Mouse (Mus musculus) liver, postnatal 0 days (tissue): ENCODE results near the gene Edc3. TPM values are rescaled to one million over a fixed set of nuclear protein-coding genes. Genes with fewer than 3 reads are reported as not detected.
A peak's percentile ranks its signal among the peaks of the same experiment; 100 is the strongest.

Experiments
- ATAC-seq: fragments of 200-750 bp; cut with Nextera tagmentation; 2 replicates; pipeline ENCODE4 v1.8.0; 2017; ENCODE audit warnings: mild to moderate bottlenecking, moderate library complexity
- DNase-seq: peaks from one replicate; pipeline ENCODE4 v3.0.0-alpha.2; 2016
- H3K27ac ChIP-seq: fragments of 300-500 bp; sonication (generic); 2 replicates; pipeline ENCODE4 v1.5.1; 2014; ENCODE audit warnings: antibody characterized with exemption, moderate library complexity, mild to moderate bottlenecking, low read depth
- H3K27me3 ChIP-seq: fragments of 300-500 bp; sonication (generic); 2 replicates; pipeline ENCODE4 v1.6.1; 2014; ENCODE audit warnings: low read length, control low read depth, mixed read lengths; ENCODE audit not compliant: insufficient read depth
- H3K36me3 ChIP-seq: fragments of 300-500 bp; sonication (generic); replicated peaks from 2 replicates; pipeline ENCODE4 v1.6.1; 2014; ENCODE audit warnings: mild to moderate bottlenecking, control low read depth, low read length, moderate library complexity, mixed read lengths; ENCODE audit not compliant: insufficient read depth
- H3K4me1 ChIP-seq: fragments of 300-500 bp; sonication (generic); 2 replicates; pipeline ENCODE4 v1.6.1; 2014; ENCODE audit warnings: antibody characterized with exemption, mild to moderate bottlenecking, control low read depth; ENCODE audit not compliant: insufficient read depth
- H3K4me2 ChIP-seq: fragments of 300-500 bp; sonication (generic); 2 replicates; pipeline ENCODE4 v1.6.1; 2014; ENCODE audit warnings: low read depth, mild to moderate bottlenecking, low read length, moderate library complexity, mixed read lengths
- H3K4me3 ChIP-seq: fragments of 300-500 bp; sonication (generic); 2 replicates; pipeline ENCODE4 v1.5.1; 2014; ENCODE audit warnings: low read depth, low read length
- H3K9ac ChIP-seq: fragments of 300-500 bp; sonication (generic); replicated peaks from 2 replicates; pipeline ENCODE4 v1.6.1; 2014; ENCODE audit warnings: mild to moderate bottlenecking, moderate library complexity
- H3K9me3 ChIP-seq: fragments of 300-500 bp; sonication (generic); 2 replicates; pipeline ENCODE4 v1.6.1; 2016; ENCODE audit warnings: mild to moderate bottlenecking, control low read depth, low read length, mixed read lengths
- CTCF ChIP-seq: sonication (generic); IDR thresholded peaks from 2 replicates; pipeline ENCODE4 v1.5.1; 2016; ENCODE audit warnings: antibody characterized with exemption, low read depth
- EP300 ChIP-seq: IDR thresholded peaks from 2 replicates; pipeline ENCODE4 v1.6.1; 2016; ENCODE audit warnings: antibody characterized with exemption, low read depth, mild to moderate bottlenecking
- WGBS: fragments of 180-500 bp; shearing (Covaris S2); extraction: QIAGEN DNeasy Blood & Tissue Kit; methylation state at CpG from one replicate; pipeline ENCODE4 v1.1.7; 2014; ENCODE audit not compliant: insufficient replicate concordance; 5-methylcytosine and 5-hydroxymethylcytosine counted together
- polyA plus RNA-seq: library from polyadenylated mRNA; unstranded; fragments of >200 nt; fragmentation: Nextera tagmentation; extraction: Ambion mirVana; gene quantifications from 2 replicates; pipeline ENCODE4 v1.2.1, GENCODE M21; 2015

The Edc3 gene
- polyA plus RNA-seq, 1 experiment from 2014 or later, result 13.2 TPM

- no peak overlapping the region for H3K4me3 ChIP-seq
- H3K9ac ChIP-seq, result no peak overlapping the region
- H3K9me3 ChIP-seq, result no peaks in the 10 kb centered on the region
- ATAC-seq, result peak; percentile 60; the same call in 1 of the 2 replicates
- WGBS, result 73% methylated on average over 9 of the region's 9 CpGs
- DNase-seq, result no peak
- H3K27ac ChIP-seq, result no peak overlapping the region
- peaks cover 26% of the 10 kb centered on the region for H3K36me3 ChIP-seq
- H3K4me1 ChIP-seq, result peaks cover 18% of the 10 kb centered on the region
- no peak for TF ChIP-seq CTCF
- no peak for TF ChIP-seq EP300
- H3K27me3 ChIP-seq, result no peaks in the 10 kb centered on the region
- no peak overlapping the region for H3K4me2 ChIP-seq
These were observed 92.1 kb downstream of the Edc3 start for GRCm38 (mm10) chr9:57800325-57800975.

Other genes with a start within 250 kb of the Edc3 start
- 6.5 and 8.4 TPM in 2 replicates for gene Scamp5, start 240.5 kb upstream of the Edc3 start, polyA plus RNA-seq
- gene Rpp25, start 204.5 kb upstream of the Edc3 start, polyA plus RNA-seq, result 0.48 and 0.67 TPM in 2 replicates
- 761 and 777 TPM in 2 replicates for gene Cox5a, start 187.3 kb upstream of the Edc3 start, polyA plus RNA-seq
- gene Fam219b, start 171.0 kb upstream of the Edc3 start, polyA plus RNA-seq, result 4.6 and 5.1 TPM in 2 replicates
- gene Mpi, start 155.8 kb upstream of the Edc3 start, polyA plus RNA-seq, result 7.3 and 8.2 TPM in 2 replicates
- gene Scamp2, start 147.6 kb upstream of the Edc3 start, polyA plus RNA-seq, result 29.6 and 31.2 TPM in 2 replicates
- gene Ulk3, start 119.1 kb upstream of the Edc3 start, polyA plus RNA-seq, result 3.6 and 3.7 TPM in 2 replicates
- not detected in 2 replicates for gene Cplx3, start 102.3 kb upstream of the Edc3 start, polyA plus RNA-seq
- not detected in 2 replicates for gene Lman1l, start 87.8 kb upstream of the Edc3 start, polyA plus RNA-seq
- 13.6 and 15.5 TPM in 2 replicates for gene Csk, start 54.9 kb upstream of the Edc3 start, polyA plus RNA-seq
- gene Cyp1a2, start 24.8 kb upstream of the Edc3 start, polyA plus RNA-seq, result 19.9 and 30.7 TPM in 2 replicates
- gene Cyp1a1, start 20.6 kb upstream of the Edc3 start, polyA plus RNA-seq, result 2.2 and 4.3 TPM in 2 replicates
- gene Clk3, start 57.3 kb downstream of the Edc3 start, polyA plus RNA-seq, result 40.2 and 40.4 TPM in 2 replicates
- gene Arid3b, start 128.3 kb downstream of the Edc3 start, polyA plus RNA-seq, result 4.6 and 4.7 TPM in 2 replicates
- 51.2 and 51.4 TPM in 2 replicates for gene Ubl7, start 202.4 kb downstream of the Edc3 start, polyA plus RNA-seq
- 0.11 TPM in 1 of 2 replicates, not detected in the other for gene Sema7a, start 231.6 kb downstream of the Edc3 start, polyA plus RNA-seq